Mouse (Mus musculus) MEL (cell line): ENCODE results near the gene Cfap43. TPM values are rescaled to one million over a fixed set of nuclear protein-coding genes. Genes with fewer than 3 reads are reported as not detected.

Source experiments
- DNase-seq: peaks from one replicate; pipeline ENCODE4 v3.0.0; 2011; ENCODE audit warnings: low read depth, low spot score
- H3K27ac ChIP-seq: 2 replicates; pipeline ENCODE4 v1.5.1; 2012; ENCODE audit warnings: low read depth, mild to moderate bottlenecking, control low read depth, low read length, moderate library complexity; ENCODE audit not compliant: control insufficient read depth
- H3K27me3 ChIP-seq, 2 experiments: fragments of 150-350 bp in 1 of 2; sonication (generic) in 1 of 2; 2 replicates each; pipeline ENCODE4 v1.6.1; 2012; ENCODE audit warnings: low read length in 2 of 2, mild to moderate bottlenecking in 2 of 2, improper control_type of control experiment in 1 of 2, moderate library complexity in 1 of 2; ENCODE audit not compliant: insufficient read depth in 2 of 2, control insufficient read depth in 1 of 2
- H3K36me3 ChIP-seq, 2 experiments: 2 replicates each; pipeline ENCODE4 v1.6.1; 2012 to 2014; ENCODE audit warnings: low read length in 2 of 2, improper control_type of control experiment in 1 of 2, inconsistent platforms in 1 of 2, mild to moderate bottlenecking in 1 of 2; ENCODE audit not compliant: insufficient read depth in 2 of 2, control insufficient read depth in 1 of 2
- H3K4me1 ChIP-seq, 2 experiments: fragments of 150-350 bp in 1 of 2; sonication (generic) in 1 of 2; 2 replicates each; pipeline ENCODE4 v1.6.1; 2012; ENCODE audit warnings: low read length in 2 of 2, improper control_type of control experiment in 1 of 2, mild to moderate bottlenecking in 1 of 2; ENCODE audit not compliant: insufficient read depth in 2 of 2, control insufficient read depth in 1 of 2
- H3K4me3 ChIP-seq, 2 experiments: fragments of 150-350 bp in 1 of 2; sonication (generic) in 1 of 2; 2 replicates each; pipeline ENCODE4 v1.5.1; 2012; ENCODE audit warnings: low read depth in 2 of 2, low read length in 2 of 2, mild to moderate bottlenecking in 2 of 2, moderate library complexity in 2 of 2, control low read depth in 1 of 2, improper control_type of control experiment in 1 of 2; ENCODE audit not compliant: control insufficient read depth in 1 of 2, insufficient read depth in 1 of 2
- H3K79me2 ChIP-seq: 2 replicates; pipeline ENCODE4 v1.6.1; 2012; ENCODE audit warnings: mild to moderate bottlenecking, low read length, moderate library complexity; ENCODE audit not compliant: control insufficient read depth, poor library complexity, insufficient read depth
- H3K9ac ChIP-seq: 2 replicates; pipeline ENCODE4 v1.6.1; 2012; ENCODE audit warnings: low read depth, mild to moderate bottlenecking, control low read depth, low read length, moderate library complexity; ENCODE audit not compliant: control insufficient read depth, poor library complexity, severe bottlenecking
- H3K9me3 ChIP-seq: fragments of 150-350 bp; sonication (generic); replicated peaks from 2 replicates; pipeline ENCODE4 v1.6.1; 2012; ENCODE audit warnings: mild to moderate bottlenecking, low read length, improper control_type of control experiment, moderate library complexity; ENCODE audit not compliant: insufficient read depth
- CTCF ChIP-seq, 3 experiments: IDR thresholded peaks in 2 of 3; conservative IDR thresholded peaks in 1 of 3; 2 replicates each; pipeline ENCODE4 v1.5.1; 2011 to 2012; ENCODE audit warnings: low read length in 3 of 3, low read depth in 2 of 3, mild to moderate bottlenecking in 2 of 3, improper control_type of control experiment in 1 of 3, inconsistent platforms in 1 of 3, mixed read lengths in 1 of 3, moderate library complexity in 1 of 3; ENCODE audit not compliant: control insufficient read depth in 1 of 3, insufficient read depth in 1 of 3, poor library complexity in 1 of 3, severe bottlenecking in 1 of 3
- ELF1 ChIP-seq: IDR thresholded peaks from 2 replicates; pipeline ENCODE4 v1.6.1; 2014; ENCODE audit warnings: low read depth, mild to moderate bottlenecking, inconsistent platforms, low read length, improper control_type of control experiment, moderate library complexity
- ETS1 ChIP-seq: IDR thresholded peaks from 2 replicates; pipeline ENCODE4 v1.6.1; 2012; ENCODE audit warnings: low read depth, mild to moderate bottlenecking, inconsistent platforms, low read length, improper control_type of control experiment, moderate library complexity
- JUND ChIP-seq: IDR thresholded peaks from 2 replicates; pipeline ENCODE4 v1.6.1; 2011; ENCODE audit warnings: low read depth, mild to moderate bottlenecking, improper control_type of control experiment, low read length
- KAT2A ChIP-seq: conservative IDR thresholded peaks from 2 replicates; pipeline ENCODE4 v1.6.1; 2012; ENCODE audit warnings: low read depth, low read length, improper control_type of control experiment, inconsistent platforms
- MAFK ChIP-seq: IDR thresholded peaks from 2 replicates; pipeline ENCODE4 v1.6.1; 2011; ENCODE audit warnings: low read depth, mild to moderate bottlenecking, low read length, improper control_type of control experiment, borderline replicate concordance
- MEF2A ChIP-seq: IDR thresholded peaks from 2 replicates; pipeline ENCODE4 v1.6.1; 2014; ENCODE audit warnings: low read depth, mild to moderate bottlenecking, inconsistent platforms, low read length, improper control_type of control experiment; ENCODE audit not compliant: poor library complexity, insufficient replicate concordance, severe bottlenecking; ENCODE audit errors: extremely low read depth
- NELFE ChIP-seq: IDR thresholded peaks from 2 replicates; pipeline ENCODE4 v1.6.1; 2011; ENCODE audit warnings: low read depth, low read length, improper control_type of control experiment
- NRF1 ChIP-seq: IDR thresholded peaks from 2 replicates; pipeline ENCODE4 v1.6.1; 2014; ENCODE audit warnings: low read depth, mild to moderate bottlenecking, inconsistent platforms, low read length, improper control_type of control experiment, moderate library complexity; ENCODE audit not compliant: poor library complexity, insufficient read depth, severe bottlenecking
- RAD21 ChIP-seq: IDR thresholded peaks from 2 replicates; pipeline ENCODE4 v1.6.1; 2011; ENCODE audit warnings: mild to moderate bottlenecking, low read depth, low read length, improper control_type of control experiment
- SMC3 ChIP-seq: IDR thresholded peaks from 2 replicates; pipeline ENCODE4 v1.6.1; 2011; ENCODE audit warnings: low read depth, low read length, improper control_type of control experiment
- USF1 ChIP-seq: IDR thresholded peaks from 2 replicates; pipeline ENCODE4 v1.6.1; 2014; ENCODE audit warnings: low read depth, mild to moderate bottlenecking, inconsistent platforms, low read length, improper control_type of control experiment, moderate library complexity
- ZKSCAN1 ChIP-seq: IDR thresholded peaks from 2 replicates; pipeline ENCODE4 v1.6.1; 2012; ENCODE audit warnings: low read depth, mild to moderate bottlenecking, inconsistent platforms, low read length, improper control_type of control experiment, moderate library complexity
- ZMIZ1 ChIP-seq: IDR thresholded peaks from 2 replicates; pipeline ENCODE4 v1.6.1; 2012; ENCODE audit warnings: low read depth, mild to moderate bottlenecking, inconsistent platforms, low read length, improper control_type of control experiment, moderate library complexity
- polyA plus RNA-seq, 2 experiments: library from polyadenylated mRNA; stranded (reverse) in 1 of 2; unstranded in 1 of 2; fragments of >175 nt in 1 of 2; fragments of >200 nt in 1 of 2; gene quantifications; 2 replicates each; pipeline versions ENCODE4 v1.2.1 to v1.2.4; 2012; ENCODE audit warnings: low replicate concordance in 2 of 2, low read depth in 1 of 2; ENCODE audit not compliant: insufficient read length in 2 of 2, insufficient read depth in 1 of 2, missing spikeins in 1 of 2
- total RNA-seq: library from RNA; depleted of rRNA; stranded (reverse); fragments of 300-350 nt; gene quantifications from 2 replicates; pipeline ENCODE4 v1.2.3, GENCODE M21; 2012

Cfap43 gene
- total and polyA plus RNA-seq, 3 experiments, result 0.10 to 0.12 TPM; not detected in 1

- Histone ChIP-seq H3K27ac (no peak overlapping the region), H3K27me3 (0 out of 4 replicates have a peak, but pooled peaks cover 0 to 2% of the 10 kb centered on the region in 2 experiments), H3K36me3 (no peaks in the 10 kb centered on the region), H3K9me3 (no peaks in the 10 kb centered on the region), H3K79me2 (no peaks in the 10 kb centered on the region), H3K9ac (no peak overlapping the region), H3K4me3 (no peak overlapping the region), H3K4me1 (no peaks in the 10 kb centered on the region)
- TF ChIP-seq NRF1 (no peak), SMC3 (0 out of 2 replicates have a peak, but pooled peaks have one; percentile 8), RAD21 (peak; percentile 14; the same call in 1 of the 2 replicates), ZKSCAN1 (no peak), CTCF (IDR thresholded peaks at IDR 0.05 in 2 of 3, conservative IDR thresholded peaks at IDR 0.05 in 1 of 3; ENCODE audit: control insufficient read depth in 1 of 3, insufficient read depth in 1 of 3, low read depth in 2 of 3, low read length in 3 of 3, poor library complexity in 1 of 3, severe bottlenecking in 1 of 3) (peak in 1 of 3 experiments; percentile 18; a peak in 2 of 6 replicates)
- DNase-seq, result no peak
These were observed 96.8 kb downstream of the Cfap43 start for GRCm38 (mm10) chr19:47822143-47822796.

DNA sequence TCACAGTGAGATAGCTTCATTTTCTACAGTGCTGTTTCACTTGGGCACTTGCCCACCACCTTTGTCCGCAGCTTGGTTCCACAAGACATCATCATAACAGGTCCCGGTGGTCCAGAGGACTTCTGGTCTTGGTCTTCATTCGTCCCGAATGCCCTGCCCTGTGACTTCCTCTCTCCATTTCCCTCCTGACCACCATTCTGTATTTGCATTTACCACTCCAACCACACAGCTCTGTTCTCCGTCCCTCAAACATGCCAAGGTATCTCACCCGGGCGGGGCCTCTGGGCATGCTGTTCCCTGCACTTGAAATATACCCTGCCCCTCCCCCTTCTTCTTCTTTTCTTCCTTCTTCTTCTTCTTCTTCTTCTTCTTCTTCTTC lies 97.6 kb downstream of the Cfap43 start:
- no peaks in the 10 kb centered on the region for H3K79me2 ChIP-seq
- DNase-seq, result no peak
- no peak overlapping the region for H3K9ac ChIP-seq
- no peak overlapping the region for H3K27ac ChIP-seq
- no peak overlapping the region for H3K4me3 ChIP-seq
- no peaks in the 10 kb centered on the region for H3K9me3 ChIP-seq
- H3K4me1 ChIP-seq, result no peaks in the 10 kb centered on the region
- TF ChIP-seq ZMIZ1, result no peak
- TF ChIP-seq MEF2A, result no peak
- no peak for TF ChIP-seq NRF1
- no peak for TF ChIP-seq MAFK
- no peak for TF ChIP-seq KAT2A
- no peak for TF ChIP-seq USF1
- TF ChIP-seq ZKSCAN1, result no peak
- TF ChIP-seq ETS1, result no peak
- TF ChIP-seq ELF1, result no peak
- no peak for TF ChIP-seq NELFE
- TF ChIP-seq JUND, result no peak
- no peaks in the 10 kb centered on the region for H3K36me3 ChIP-seq
- 0 out of 4 replicates have a peak, but pooled peaks cover 0 to 2% of the 10 kb centered on the region in 2 experiments for H3K27me3 ChIP-seq
